Mouse (Mus musculus): ENCODE data around the gene Ccdc141. TPM values are rescaled to one million over a fixed set of nuclear protein-coding genes. Genes with fewer than 3 reads are reported as not detected.

Ccdc141 gene
- polyA plus RNA-seq, 1 experiment from 2014 or later: 7.7 TPM

GRCm38 (mm10) chr2:76984384-76984783 is 186.1 kb downstream of the Ccdc141 start:
- H3K9me3 ChIP-seq: no peaks in the 10 kb centered on the region
- H3K4me3 ChIP-seq: no peak overlapping the region
- no peak overlapping the region for H3K27ac ChIP-seq (replicated peaks)
- no peak for ATAC-seq (ENCODE audit: low FRiP score, low read depth)
- no peaks in the 10 kb centered on the region for H3K27me3 ChIP-seq
- no peaks in the 10 kb centered on the region for H3K4me1 ChIP-seq (replicated peaks)
- H3K36me3 ChIP-seq: no peaks in the 10 kb centered on the region
- H3K4me2 ChIP-seq: no peak overlapping the region
- 77% methylated on average over 5 of the region's 5 CpGs for WGBS
- no peak overlapping the region for H3K9ac ChIP-seq

- ATAC-seq (ENCODE audit: low FRiP score, low read depth): no peak
Measured at GRCm38 (mm10) chr2:76983601-76984000, 186.8 kb downstream of the Ccdc141 start.

GRCm38 (mm10) chr2:76982391-76983145 is 187.9 kb downstream of the Ccdc141 start, which contains the start of gene Ttn:
TSS of gene Ttn (minus strand) at chr2:76982547.
- H3K4me3 ChIP-seq: no peak within 1 kb of the TSS
- no peaks in the 10 kb centered on the region for H3K9me3 ChIP-seq
- ATAC-seq (ENCODE audit: low FRiP score, low read depth): no peak
- H3K27ac ChIP-seq (replicated peaks): no peak within 1 kb of the TSS
- H3K36me3 ChIP-seq: no peaks in the 10 kb centered on the region
- 89% methylated on average over 18 of the region's 18 CpGs for WGBS
- no peak within 1 kb of the TSS for H3K9ac ChIP-seq
- no peaks in the 10 kb centered on the region for H3K27me3 ChIP-seq
- H3K4me1 ChIP-seq (replicated peaks): no peaks in the 10 kb centered on the region
- H3K4me2 ChIP-seq: no peak within 1 kb of the TSS

More at GRCm38 (mm10) chr2:76983601-76984000, 186.8 kb downstream of the Ccdc141 start:
- Histone ChIP-seq H3K27ac (replicated peaks) (no peak overlapping the region), H3K4me2 (no peak overlapping the region), H3K27me3 (no peaks in the 10 kb centered on the region), H3K9me3 (no peaks in the 10 kb centered on the region), H3K4me3 (no peak overlapping the region), H3K36me3 (no peaks in the 10 kb centered on the region), H3K4me1 (replicated peaks) (no peaks in the 10 kb centered on the region), H3K9ac (no peak overlapping the region)
- WGBS: 71% methylated on average over 5 of the region's 5 CpGs

- no peak overlapping the region for H3K4me2 ChIP-seq
- no peak overlapping the region for H3K9ac ChIP-seq
- H3K27me3 ChIP-seq: no peaks in the 10 kb centered on the region
- no peaks in the 10 kb centered on the region for H3K36me3 ChIP-seq
- ATAC-seq (ENCODE audit: low FRiP score, low read depth): no peak
- WGBS: 76% methylated on average over 5 of the region's 5 CpGs
- no peaks in the 10 kb centered on the region for H3K9me3 ChIP-seq
- no peak overlapping the region for H3K4me3 ChIP-seq
- H3K4me1 ChIP-seq (replicated peaks): no peaks in the 10 kb centered on the region
- H3K27ac ChIP-seq (replicated peaks): no peak overlapping the region
Measured at GRCm38 (mm10) chr2:76981717-76982116, 188.7 kb downstream of the Ccdc141 start.

- Histone ChIP-seq H3K9me3 (no peaks in the 10 kb centered on the region), H3K9ac (no peak overlapping the region), H3K36me3 (no peaks in the 10 kb centered on the region), H3K27me3 (no peaks in the 10 kb centered on the region), H3K4me1 (replicated peaks) (no peaks in the 10 kb centered on the region), H3K4me2 (no peak overlapping the region), H3K4me3 (no peak overlapping the region), H3K27ac (replicated peaks) (no peak overlapping the region)
- no peak for ATAC-seq (ENCODE audit: low FRiP score, low read depth)
- WGBS: 53% methylated on average over 9 of the region's 9 CpGs
Measured at GRCm38 (mm10) chr2:76980146-76980545, 190.3 kb downstream of the Ccdc141 start.

GRCm38 (mm10) chr2:76977650-76978049 is 192.8 kb downstream of the Ccdc141 start:
- no peak overlapping the region for H3K4me3 ChIP-seq
- no peak for ATAC-seq (ENCODE audit: low FRiP score, low read depth)
- no peak overlapping the region for H3K4me2 ChIP-seq
- WGBS: 70% methylated on average over 6 of the region's 6 CpGs
- H3K36me3 ChIP-seq: no peaks in the 10 kb centered on the region
- H3K9me3 ChIP-seq: no peaks in the 10 kb centered on the region
- no peak overlapping the region for H3K27ac ChIP-seq (replicated peaks)
- no peaks in the 10 kb centered on the region for H3K27me3 ChIP-seq
- H3K4me1 ChIP-seq (replicated peaks): no peaks in the 10 kb centered on the region
- H3K9ac ChIP-seq: no peak overlapping the region

GRCm38 (mm10) chr2:76972051-76972450 is 198.4 kb downstream of the Ccdc141 start:
- Histone ChIP-seq H3K9me3 (no peaks in the 10 kb centered on the region), H3K27ac (replicated peaks) (no peak overlapping the region), H3K36me3 (no peaks in the 10 kb centered on the region), H3K4me2 (no peak overlapping the region), H3K27me3 (0 out of 2 replicates have a peak, but pooled peaks cover 2% of the 10 kb centered on the region), H3K4me1 (replicated peaks) (no peaks in the 10 kb centered on the region; the same call in 1 of the 2 replicates), H3K4me3 (no peak overlapping the region), H3K9ac (no peak overlapping the region)
- no peak for ATAC-seq (ENCODE audit: low FRiP score, low read depth)
- WGBS: 50% methylated on average over 4 of the region's 4 CpGs

GRCm38 (mm10) chr2:76971069-76971468 is 199.4 kb downstream of the Ccdc141 start:
- Histone ChIP-seq H3K27me3 (0 out of 2 replicates have a peak, but pooled peaks cover 2% of the 10 kb centered on the region), H3K9ac (no peak overlapping the region), H3K27ac (replicated peaks) (peak overlapping the region; percentile 29; the same call in 1 of the 2 replicates), H3K4me2 (peak overlapping the region; percentile 5; the same call in 1 of the 2 replicates), H3K4me1 (replicated peaks) (no peaks in the 10 kb centered on the region; the same call in 1 of the 2 replicates), H3K9me3 (no peaks in the 10 kb centered on the region), H3K4me3 (no peak overlapping the region), H3K36me3 (no peaks in the 10 kb centered on the region)
- ATAC-seq (ENCODE audit: low FRiP score, low read depth): peak; percentile 39; the same call in 1 of the 2 replicates
- 47% methylated on average over 5 of the region's 5 CpGs for WGBS

- no peaks in the 10 kb centered on the region for H3K9me3 ChIP-seq
- H3K27me3 ChIP-seq: 0 out of 2 replicates have a peak, but pooled peaks cover 2% of the 10 kb centered on the region
- no peaks in the 10 kb centered on the region; the same call in 1 of the 2 replicates for H3K4me1 ChIP-seq (replicated peaks)
- H3K4me2 ChIP-seq: peak overlapping the region; percentile 5; the same call in 1 of the 2 replicates
- 18% methylated on average over 4 of the region's 4 CpGs for WGBS
- H3K4me3 ChIP-seq: no peak overlapping the region
- no peak overlapping the region for H3K27ac ChIP-seq (replicated peaks)
- H3K9ac ChIP-seq: no peak overlapping the region
- peak; percentile 73; the same call in 1 of the 2 replicates for ATAC-seq (ENCODE audit: low FRiP score, low read depth)
- H3K36me3 ChIP-seq: no peaks in the 10 kb centered on the region
Measured at GRCm38 (mm10) chr2:76970669-76971068, 199.8 kb downstream of the Ccdc141 start.

- H3K9me3 ChIP-seq: no peaks in the 10 kb centered on the region
- H3K4me1 ChIP-seq (replicated peaks): no peaks in the 10 kb centered on the region; the same call in 1 of the 2 replicates
- no peak overlapping the region for H3K9ac ChIP-seq
- no peaks in the 10 kb centered on the region for H3K36me3 ChIP-seq
- 0 out of 2 replicates have a peak, but pooled peaks cover 2% of the 10 kb centered on the region for H3K27me3 ChIP-seq
- ATAC-seq (ENCODE audit: low FRiP score, low read depth): no peak
- H3K27ac ChIP-seq (replicated peaks): no peak overlapping the region
- 69% methylated on average over 6 of the region's 6 CpGs for WGBS
- H3K4me2 ChIP-seq: no peak overlapping the region
- no peak overlapping the region for H3K4me3 ChIP-seq
Measured at GRCm38 (mm10) chr2:76970204-76970603, 200.2 kb downstream of the Ccdc141 start.

- Histone ChIP-seq H3K27ac (replicated peaks) (no peak overlapping the region), H3K4me3 (no peak overlapping the region), H3K9me3 (no peaks in the 10 kb centered on the region), H3K27me3 (0 out of 2 replicates have a peak, but pooled peaks cover 2% of the 10 kb centered on the region), H3K4me1 (replicated peaks) (no peaks in the 10 kb centered on the region; the same call in 1 of the 2 replicates), H3K36me3 (no peaks in the 10 kb centered on the region), H3K4me2 (no peak overlapping the region), H3K9ac (no peak overlapping the region)
- ATAC-seq (ENCODE audit: low FRiP score, low read depth): no peak
- WGBS: 83% methylated on average over 21 of the region's 21 CpGs
Measured at GRCm38 (mm10) chr2:76969637-76970036, 200.8 kb downstream of the Ccdc141 start.

- ATAC-seq (ENCODE audit: low FRiP score, low read depth): peak; percentile 79; the same call in 1 of the 2 replicates
- H3K9me3 ChIP-seq: no peaks in the 10 kb centered on the region
- H3K4me1 ChIP-seq (replicated peaks): no peaks in the 10 kb centered on the region; the same call in 1 of the 2 replicates
- H3K4me3 ChIP-seq: no peak overlapping the region
- 0 out of 2 replicates have a peak, but pooled peaks cover 2% of the 10 kb centered on the region for H3K27me3 ChIP-seq
- WGBS: 31% methylated on average over 8 of the region's 8 CpGs
- H3K36me3 ChIP-seq: no peaks in the 10 kb centered on the region
- H3K4me2 ChIP-seq: no peak overlapping the region
- no peak overlapping the region for H3K9ac ChIP-seq
- no peak overlapping the region for H3K27ac ChIP-seq (replicated peaks)
Measured at GRCm38 (mm10) chr2:76968919-76969318, 201.5 kb downstream of the Ccdc141 start.
